Mouse (Mus musculus) embryonic facial prominence, embryonic 14.5 days (tissue): ENCODE results near the gene Phlda1. TPM values are rescaled to one million over a fixed set of nuclear protein-coding genes. Genes with fewer than 3 reads are reported as not detected.

Experiments
- ATAC-seq: fragments of 200-750 bp; cut with Nextera tagmentation; 2 replicates; pipeline ENCODE4 v1.8.0; 2017; ENCODE audit warnings: low read depth, moderate number of reproducible peaks, moderate TSS enrichment
- DNase-seq: peaks from one replicate; pipeline ENCODE4 v3.0.0-alpha.2; 2015; ENCODE audit warnings: low spot score
- H3K27ac ChIP-seq: fragments of 300-500 bp; sonication (generic); replicated peaks from 2 replicates; pipeline ENCODE4 v1.5.1; 2014; ENCODE audit warnings: low read depth, mild to moderate bottlenecking, low read length, moderate library complexity
- H3K27me3 ChIP-seq: fragments of 300-500 bp; sonication (generic); replicated peaks from 2 replicates; pipeline ENCODE4 v1.6.1; 2014; ENCODE audit warnings: low read length; ENCODE audit not compliant: control insufficient read depth, insufficient read depth
- H3K36me3 ChIP-seq: fragments of 300-500 bp; sonication (generic); 2 replicates; pipeline ENCODE4 v1.6.1; 2014; ENCODE audit warnings: low read length, mixed read lengths; ENCODE audit not compliant: control insufficient read depth, insufficient read depth
- H3K4me1 ChIP-seq: fragments of 300-500 bp; sonication (generic); 2 replicates; pipeline ENCODE4 v1.6.1; 2014; ENCODE audit warnings: antibody characterized with exemption, low read length; ENCODE audit not compliant: control insufficient read depth, insufficient read depth
- H3K4me2 ChIP-seq: fragments of 300-500 bp; sonication (generic); 2 replicates; pipeline ENCODE4 v1.6.1; 2014; ENCODE audit warnings: low read depth, mild to moderate bottlenecking, low read length, moderate library complexity, mixed read lengths
- H3K4me3 ChIP-seq: fragments of 300-500 bp; sonication (generic); 2 replicates; pipeline ENCODE4 v1.5.1; 2014; ENCODE audit warnings: low read depth, mild to moderate bottlenecking, low read length
- H3K9ac ChIP-seq: fragments of 300-500 bp; sonication (generic); 2 replicates; pipeline ENCODE4 v1.6.1; 2014; ENCODE audit warnings: low read depth, mild to moderate bottlenecking, low read length, moderate library complexity, mixed read lengths
- H3K9me3 ChIP-seq: fragments of 300-500 bp; sonication (generic); 2 replicates; pipeline ENCODE4 v1.6.1; 2016; ENCODE audit warnings: low read length; ENCODE audit not compliant: control insufficient read depth
- WGBS: fragments of 180-500 bp; shearing (Covaris S2); extraction: QIAGEN DNeasy Blood & Tissue Kit; methylation state at CpG from one replicate; pipeline ENCODE4 v1.1.7; 2014; 5-methylcytosine and 5-hydroxymethylcytosine counted together
- polyA plus RNA-seq: library from polyadenylated mRNA; unstranded; fragments of >200 nt; fragmentation: Nextera tagmentation; extraction: Ambion mirVana; gene quantifications from 2 replicates; pipeline ENCODE4 v1.2.1, GENCODE M21; 2014

Phlda1 gene
- 36.2 and 43.6 TPM in 2 replicates for polyA plus RNA-seq

GRCm38 (mm10) chr10:111506101-111506925 is at the start of gene Phlda1:
Gene Phlda1 (plus strand): TSS chr10:111506286.
- Histone ChIP-seq H3K27ac (peak within 1 kb of the TSS; percentile 91), H3K4me2 (peak within 1 kb of the TSS; percentile 96), H3K36me3 (no peaks in the 10 kb centered on the region), H3K9ac (peak within 1 kb of the TSS; percentile 90), H3K27me3 (no peaks in the 10 kb centered on the region), H3K4me3 (peak within 1 kb of the TSS; percentile 83), H3K9me3 (no peaks in the 10 kb centered on the region), H3K4me1 (peaks cover 23% of the 10 kb centered on the region; the same call in 1 of the 2 replicates)
- DNase-seq: peak; percentile 97
- ATAC-seq: peak; percentile 92
- 0% methylated on average over 25 of the region's 94 CpGs for WGBS

DNA sequence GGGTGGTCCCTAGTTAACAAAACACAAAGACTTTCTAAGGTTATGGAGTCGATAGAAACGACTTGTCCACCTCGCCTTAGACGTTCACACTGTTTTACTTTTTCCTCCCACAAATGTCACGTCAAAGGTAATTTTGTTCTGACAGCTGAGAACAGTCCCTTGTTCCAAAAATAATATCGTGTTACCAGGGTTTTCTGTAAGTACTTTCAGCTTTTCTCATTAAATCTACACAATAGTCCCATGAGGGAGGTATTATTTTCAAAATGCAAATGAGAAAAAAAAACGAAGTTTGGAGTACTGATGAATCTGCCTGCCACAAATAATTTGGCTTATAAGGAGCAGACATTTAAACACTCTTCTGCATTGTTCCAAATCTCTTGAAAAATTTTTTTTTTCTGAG is 48.0 kb upstream of the Phlda1 start:
- no peaks in the 10 kb centered on the region for H3K4me1 ChIP-seq

GRCm38 (mm10) chr10:111459040-111459439 is 47.0 kb upstream of the Phlda1 start:
- ATAC-seq: no peak
- Histone ChIP-seq H3K27ac (no peak overlapping the region), H3K27me3 (no peaks in the 10 kb centered on the region), H3K9ac (no peak overlapping the region), H3K4me2 (no peak overlapping the region), H3K9me3 (no peaks in the 10 kb centered on the region), H3K4me3 (no peak overlapping the region), H3K36me3 (no peaks in the 10 kb centered on the region), H3K4me1 (no peaks in the 10 kb centered on the region)
- DNase-seq: no peak
- 77% methylated on average over 9 of the region's 9 CpGs for WGBS

More for the DNA sequence above, 48.0 kb upstream of the Phlda1 start:
- ATAC-seq (peak; percentile 26; the same call in 1 of the 2 replicates), DNase-seq (peak; percentile 17)
- H3K4me3 ChIP-seq: no peak overlapping the region
- H3K27me3 ChIP-seq: no peaks in the 10 kb centered on the region
- no peak overlapping the region for H3K4me2 ChIP-seq
- no peaks in the 10 kb centered on the region for H3K9me3 ChIP-seq
- 46% methylated on average over 7 of the region's 7 CpGs for WGBS
- H3K9ac ChIP-seq: no peak overlapping the region
- no peaks in the 10 kb centered on the region for H3K36me3 ChIP-seq
- H3K27ac ChIP-seq: no peak overlapping the region

DNA sequence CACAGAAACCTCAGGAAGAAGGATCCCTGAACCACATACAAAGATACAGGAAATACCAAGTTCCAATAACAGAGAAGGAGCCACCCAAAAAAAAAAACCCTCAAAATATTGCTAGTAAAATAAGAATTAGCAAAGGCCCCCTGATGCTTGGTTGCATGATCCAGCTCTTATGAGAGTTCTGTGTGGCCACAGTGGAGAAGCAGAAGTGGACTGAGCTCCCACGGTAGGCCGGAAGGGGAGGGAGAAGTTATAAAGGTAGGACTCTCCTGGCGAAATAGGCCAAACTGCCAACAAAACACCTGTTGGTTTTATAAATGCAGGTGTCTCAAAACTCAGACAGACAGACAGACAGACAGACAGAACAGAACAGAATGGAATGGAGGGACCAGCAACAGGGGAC is 46.2 kb upstream of the Phlda1 start:
- ATAC-seq: no peak
- Histone ChIP-seq H3K4me3 (no peak overlapping the region), H3K27ac (no peak overlapping the region)

GRCm38 (mm10) chr10:111460381-111460780 is 45.7 kb upstream of the Phlda1 start:
- ATAC-seq (no peak), DNase-seq (peak; percentile 19)

More for the DNA sequence above, 46.2 kb upstream of the Phlda1 start:
- H3K36me3 ChIP-seq: no peaks in the 10 kb centered on the region
- no peaks in the 10 kb centered on the region for H3K27me3 ChIP-seq
- no peak for DNase-seq
- 89% methylated on average over 3 of the region's 3 CpGs for WGBS
- no peak overlapping the region for H3K9ac ChIP-seq
- no peaks in the 10 kb centered on the region for H3K4me1 ChIP-seq
- no peak overlapping the region for H3K4me2 ChIP-seq
- no peaks in the 10 kb centered on the region for H3K9me3 ChIP-seq

GRCm38 (mm10) chr10:111464833-111465232 is 41.3 kb upstream of the Phlda1 start:
- Histone ChIP-seq H3K9ac (no peak overlapping the region), H3K9me3 (no peaks in the 10 kb centered on the region), H3K4me3 (no peak overlapping the region), H3K4me1 (no peaks in the 10 kb centered on the region), H3K27me3 (no peaks in the 10 kb centered on the region), H3K4me2 (no peak overlapping the region), H3K27ac (no peak overlapping the region), H3K36me3 (no peaks in the 10 kb centered on the region)
- WGBS: 79% methylated on average over 1 of the region's 1 CpGs
- ATAC-seq (no peak), DNase-seq (no peak)

More at GRCm38 (mm10) chr10:111460381-111460780, 45.7 kb upstream of the Phlda1 start:
- H3K36me3 ChIP-seq: no peaks in the 10 kb centered on the region
- H3K4me1 ChIP-seq: no peaks in the 10 kb centered on the region
- no peak overlapping the region for H3K4me3 ChIP-seq
- no peak overlapping the region for H3K4me2 ChIP-seq
- H3K27me3 ChIP-seq: no peaks in the 10 kb centered on the region
- WGBS: 10% methylated on average over 4 of the region's 4 CpGs
- no peak overlapping the region for H3K9ac ChIP-seq
- H3K27ac ChIP-seq: no peak overlapping the region
- H3K9me3 ChIP-seq: no peaks in the 10 kb centered on the region

DNA sequence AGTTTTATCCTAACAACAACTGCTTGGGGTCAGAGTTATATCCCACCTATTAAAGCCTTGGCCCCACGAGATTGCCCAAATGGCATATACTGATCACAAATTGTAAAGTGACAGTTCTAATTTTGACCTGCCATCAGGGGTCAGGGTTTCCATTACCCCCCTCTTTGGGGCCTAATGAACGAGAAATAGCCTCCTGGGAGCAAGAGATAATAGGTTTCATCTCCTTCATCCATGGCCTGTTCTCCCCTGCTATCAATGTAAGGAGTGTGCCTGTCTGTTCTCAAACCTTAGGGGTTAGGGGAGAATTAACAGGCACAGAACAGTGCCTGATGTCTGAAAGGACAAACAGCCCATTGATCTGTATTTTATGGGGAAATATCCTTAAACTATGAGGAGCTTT is 40.7 kb upstream of the Phlda1 start:
- DNase-seq: no peak
- Histone ChIP-seq H3K9me3 (no peaks in the 10 kb centered on the region), H3K4me2 (no peak overlapping the region), H3K36me3 (no peaks in the 10 kb centered on the region), H3K9ac (no peak overlapping the region), H3K4me1 (no peaks in the 10 kb centered on the region), H3K27ac (no peak overlapping the region), H3K27me3 (no peaks in the 10 kb centered on the region), H3K4me3 (no peak overlapping the region)
- WGBS: 43% methylated on average over 2 of the region's 2 CpGs
- ATAC-seq: no peak

DNA sequence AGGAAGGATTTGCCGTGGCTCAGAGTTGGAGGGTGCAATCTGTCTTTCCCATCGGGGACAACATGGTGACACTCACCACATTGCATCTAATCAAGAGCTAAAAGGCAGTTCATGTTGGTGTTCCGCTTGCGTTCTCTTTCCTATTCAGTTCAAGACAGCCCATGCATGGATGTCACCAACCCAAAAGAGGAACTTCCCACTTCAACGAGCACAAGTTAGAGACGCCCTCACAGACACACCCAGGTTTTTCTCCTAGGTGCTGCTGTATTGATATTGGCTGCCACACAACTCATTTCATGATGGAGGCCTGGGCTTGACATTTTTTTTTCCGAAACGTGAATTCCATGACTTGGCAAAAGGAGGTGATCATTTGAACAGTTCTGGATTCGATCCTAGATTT is 34.9 kb upstream of the Phlda1 start:
- ATAC-seq: no peak

More for the DNA sequence above, 34.9 kb upstream of the Phlda1 start:
- Histone ChIP-seq H3K4me2 (no peak overlapping the region), H3K9me3 (no peaks in the 10 kb centered on the region), H3K36me3 (no peaks in the 10 kb centered on the region), H3K27ac (no peak overlapping the region), H3K27me3 (no peaks in the 10 kb centered on the region), H3K4me3 (no peak overlapping the region), H3K9ac (no peak overlapping the region), H3K4me1 (peaks cover 12% of the 10 kb centered on the region)
- WGBS: 86% methylated on average over 9 of the region's 9 CpGs
- no peak for DNase-seq
